Mouse (Mus musculus) liver, embryonic 12.5 days (tissue): ENCODE data around the gene Notum. TPM values are rescaled to one million over a fixed set of nuclear protein-coding genes. Genes with fewer than 3 reads are reported as not detected.
A peak's percentile ranks its signal among the peaks of the same experiment; 100 is the strongest.
"Not testable (repeated sequence)": the region's sequence is repeated elsewhere in the genome, so short reads cannot be mapped to it uniquely, and the experiment has no call there.

Experiments used
- ATAC-seq: fragments of 200-750 bp; cut with Nextera tagmentation; 2 replicates; pipeline ENCODE4 v1.8.0; 2017; ENCODE audit warnings: moderate number of reproducible peaks, mild to moderate bottlenecking, moderate library complexity
- H3K27ac ChIP-seq: fragments of 300-500 bp; sonication (generic); 2 replicates; pipeline ENCODE4 v1.5.1; 2016; ENCODE audit warnings: mild to moderate bottlenecking
- H3K27me3 ChIP-seq: fragments of 300-500 bp; sonication (generic); replicated peaks from 2 replicates; pipeline ENCODE4 v1.6.1; 2016; ENCODE audit warnings: mild to moderate bottlenecking, moderate library complexity
- H3K36me3 ChIP-seq: fragments of 300-500 bp; sonication (generic); 2 replicates; pipeline ENCODE4 v1.6.1; 2016; ENCODE audit warnings: mild to moderate bottlenecking, moderate library complexity
- H3K4me1 ChIP-seq: fragments of 300-500 bp; sonication (generic); 2 replicates; pipeline ENCODE4 v1.6.1; 2016
- H3K4me2 ChIP-seq: fragments of 300-500 bp; sonication (generic); 2 replicates; pipeline ENCODE4 v1.6.1; 2016; ENCODE audit warnings: mild to moderate bottlenecking, moderate library complexity
- H3K4me3 ChIP-seq: fragments of 300-500 bp; sonication (generic); 2 replicates; pipeline ENCODE4 v1.5.1; 2016; ENCODE audit warnings: mild to moderate bottlenecking, moderate library complexity
- H3K9ac ChIP-seq: fragments of 300-500 bp; sonication (generic); 2 replicates; pipeline ENCODE4 v1.6.1; 2016; ENCODE audit warnings: mild to moderate bottlenecking, moderate library complexity
- H3K9me3 ChIP-seq: fragments of 300-500 bp; sonication (generic); replicated peaks from 2 replicates; pipeline ENCODE4 v1.6.1; 2016; ENCODE audit warnings: mild to moderate bottlenecking, moderate library complexity
- WGBS: fragments of 180-500 bp; shearing (Covaris S2); methylation state at CpG from one replicate; pipeline ENCODE4 v1.1.7; 2016; ENCODE audit not compliant: insufficient replicate concordance; 5-methylcytosine and 5-hydroxymethylcytosine counted together
- polyA plus RNA-seq: library from polyadenylated mRNA; unstranded; fragments of >200 nt; fragmentation: Nextera tagmentation; extraction: Ambion mirVana; gene quantifications from 2 replicates; pipeline ENCODE4 v1.2.1, GENCODE M21; 2016

Gene Notum
- polyA plus RNA-seq, 1 experiment from 2014 or later: 0.31 TPM

- 79% methylated on average over 3 of the region's 3 CpGs for WGBS
- Histone ChIP-seq H3K4me2 (no peak overlapping the region), H3K9me3 (no peaks in the 10 kb centered on the region; the same call in 1 of the 2 replicates), H3K4me3 (no peak overlapping the region), H3K27ac (no peak overlapping the region), H3K9ac (no peak overlapping the region), H3K36me3 (peaks cover 73% of the 10 kb centered on the region), H3K4me1 (no peaks in the 10 kb centered on the region), H3K27me3 (no peaks in the 10 kb centered on the region)
- no peak for ATAC-seq
These were observed 32.5 kb upstream of the Notum start for GRCm38 (mm10) chr11:120693461-120693860.

- H3K27me3 ChIP-seq: no peaks in the 10 kb centered on the region
- H3K4me3 ChIP-seq: no peak overlapping the region
- H3K36me3 ChIP-seq: peaks cover 72% of the 10 kb centered on the region
- no peak overlapping the region for H3K4me2 ChIP-seq
- 78% methylated on average over 4 of the region's 4 CpGs for WGBS
- H3K27ac ChIP-seq: no peak overlapping the region
- ATAC-seq: no peak
- no peaks in the 10 kb centered on the region for H3K4me1 ChIP-seq
- H3K9ac ChIP-seq: no peak overlapping the region
- H3K9me3 ChIP-seq: no peaks in the 10 kb centered on the region; the same call in 1 of the 2 replicates
These were observed 31.6 kb upstream of the Notum start for GRCm38 (mm10) chr11:120692471-120693011.

GRCm38 (mm10) chr11:120689365-120689764, 28.4 kb upstream of the Notum start:
- H3K4me2 ChIP-seq: no peak overlapping the region
- ATAC-seq: no peak
- H3K4me3 ChIP-seq: no peak overlapping the region
- H3K9ac ChIP-seq: no peak overlapping the region
- WGBS: 56% methylated on average over 3 of the region's 3 CpGs
- H3K27ac ChIP-seq: no peak overlapping the region
- H3K36me3 ChIP-seq: peaks cover 70% of the 10 kb centered on the region
- peaks cover 5% of the 10 kb centered on the region; the same call in 1 of the 2 replicates for H3K4me1 ChIP-seq
- H3K9me3 ChIP-seq: no peaks in the 10 kb centered on the region
- H3K27me3 ChIP-seq: no peaks in the 10 kb centered on the region

- H3K27me3 ChIP-seq: no peaks in the 10 kb centered on the region
- no peak overlapping the region for H3K4me2 ChIP-seq
- H3K36me3 ChIP-seq: peaks cover 68% of the 10 kb centered on the region
- H3K27ac ChIP-seq: no peak overlapping the region
- H3K4me1 ChIP-seq: peaks cover 5% of the 10 kb centered on the region; the same call in 1 of the 2 replicates
- WGBS: 79% methylated on average over 20 of the region's 20 CpGs
- H3K9ac ChIP-seq: no peak overlapping the region
- ATAC-seq: no peak
- H3K9me3 ChIP-seq: no peaks in the 10 kb centered on the region
- H3K4me3 ChIP-seq: no peak overlapping the region
These were observed 25.8 kb upstream of the Notum start for GRCm38 (mm10) chr11:120686650-120687272.

DNA sequence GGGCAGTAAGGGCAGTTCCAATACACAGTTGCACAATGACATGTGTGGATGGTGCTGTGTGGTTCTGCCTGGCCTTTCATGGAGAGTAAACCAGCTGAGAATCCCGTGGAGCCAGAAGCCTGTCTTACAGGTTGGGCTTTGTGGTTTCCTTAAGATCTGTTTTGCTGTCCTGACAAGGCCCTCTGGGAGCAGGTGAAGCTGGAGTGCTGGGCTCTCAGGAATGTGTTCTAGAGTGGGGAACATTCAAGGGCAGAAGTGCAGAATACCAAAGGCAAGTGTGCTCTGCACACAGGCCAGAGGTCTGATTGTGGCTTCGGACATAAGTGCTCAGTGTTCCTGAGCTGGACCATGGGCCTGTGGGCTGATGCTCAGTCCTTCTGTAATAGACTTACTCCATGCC, 23.7 kb upstream of the Notum start:
- H3K4me2 ChIP-seq: no peak overlapping the region
- no peak overlapping the region for H3K4me3 ChIP-seq
- H3K36me3 ChIP-seq: peaks cover 73% of the 10 kb centered on the region
- H3K27ac ChIP-seq: no peak overlapping the region
- no peaks in the 10 kb centered on the region for H3K9me3 ChIP-seq
- peaks cover 5% of the 10 kb centered on the region; the same call in 1 of the 2 replicates for H3K4me1 ChIP-seq
- H3K9ac ChIP-seq: no peak overlapping the region
- no peak for ATAC-seq
- no peaks in the 10 kb centered on the region for H3K27me3 ChIP-seq
- WGBS: 74% methylated on average over 2 of the region's 2 CpGs

GRCm38 (mm10) chr11:120684086-120684485, 23.1 kb upstream of the Notum start:
- 69% methylated on average over 2 of the region's 2 CpGs for WGBS

DNA sequence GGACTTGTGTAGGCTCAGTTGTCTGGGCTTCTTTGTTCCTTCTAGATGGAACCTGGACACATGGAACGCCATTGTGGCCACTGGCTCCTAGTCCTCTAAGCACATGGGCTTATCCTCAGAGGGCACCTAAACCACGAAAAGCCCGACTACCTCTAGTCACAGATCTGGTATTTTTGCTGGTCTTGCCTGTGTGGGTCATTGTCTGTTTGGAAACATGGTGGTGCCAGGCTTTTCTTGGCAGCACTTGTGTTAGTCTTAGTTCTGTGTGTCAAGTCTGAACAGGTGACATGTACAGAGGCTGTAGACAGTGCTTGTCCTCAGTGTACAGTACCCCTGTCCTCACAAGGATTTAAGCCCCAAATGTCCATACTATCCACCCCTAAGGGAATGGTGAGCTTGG, 22.6 kb upstream of the Notum start:
- no peak overlapping the region for H3K9ac ChIP-seq
- peaks cover 5% of the 10 kb centered on the region; the same call in 1 of the 2 replicates for H3K4me1 ChIP-seq
- H3K36me3 ChIP-seq: peaks cover 73% of the 10 kb centered on the region
- 73% methylated on average over 3 of the region's 3 CpGs for WGBS
- H3K4me2 ChIP-seq: no peak overlapping the region
- no peak for ATAC-seq
- no peaks in the 10 kb centered on the region for H3K27me3 ChIP-seq
- no peak overlapping the region for H3K4me3 ChIP-seq
- no peak overlapping the region for H3K27ac ChIP-seq
- H3K9me3 ChIP-seq: no peaks in the 10 kb centered on the region

More at GRCm38 (mm10) chr11:120684086-120684485, 23.1 kb upstream of the Notum start:
- no peaks in the 10 kb centered on the region for H3K9me3 ChIP-seq
- H3K27me3 ChIP-seq: no peaks in the 10 kb centered on the region
- H3K9ac ChIP-seq: no peak overlapping the region
- ATAC-seq: no peak
- H3K4me2 ChIP-seq: no peak overlapping the region
- H3K4me3 ChIP-seq: no peak overlapping the region
- peaks cover 73% of the 10 kb centered on the region for H3K36me3 ChIP-seq
- peaks cover 5% of the 10 kb centered on the region; the same call in 1 of the 2 replicates for H3K4me1 ChIP-seq
- no peak overlapping the region for H3K27ac ChIP-seq

DNA sequence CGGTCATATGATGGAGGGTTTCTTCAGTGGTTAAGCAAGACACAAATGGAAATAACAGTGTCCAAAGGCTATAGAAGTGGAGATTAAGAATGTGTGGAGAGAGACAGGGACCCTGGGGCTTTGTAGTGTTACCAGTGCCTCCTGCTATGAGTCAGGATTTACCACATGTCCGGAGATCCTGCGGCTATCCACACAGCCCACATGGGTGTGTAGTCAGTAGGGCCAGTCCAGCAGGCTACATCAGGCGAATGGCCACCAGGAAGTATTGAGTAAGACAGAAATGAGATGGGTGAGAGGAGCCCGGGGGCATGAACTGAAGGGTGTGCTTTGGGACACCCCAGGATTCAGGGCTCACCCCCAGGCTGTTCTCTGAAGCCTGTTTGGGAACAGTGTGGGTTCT, 21.7 kb upstream of the Notum start:
- Histone ChIP-seq H3K4me2 (no peak overlapping the region), H3K27me3 (no peaks in the 10 kb centered on the region), H3K4me1 (peaks cover 5% of the 10 kb centered on the region; the same call in 1 of the 2 replicates), H3K9ac (no peak overlapping the region), H3K27ac (no peak overlapping the region), H3K9me3 (no peaks in the 10 kb centered on the region), H3K4me3 (no peak overlapping the region), H3K36me3 (peaks cover 74% of the 10 kb centered on the region)
- ATAC-seq: no peak
- 80% methylated on average over 5 of the region's 5 CpGs for WGBS

GRCm38 (mm10) chr11:120679909-120680308, 18.9 kb upstream of the Notum start:
- H3K36me3 ChIP-seq: peaks cover 57% of the 10 kb centered on the region
- H3K4me2 ChIP-seq: no peak overlapping the region
- no peaks in the 10 kb centered on the region for H3K9me3 ChIP-seq
- ATAC-seq: 0 out of 2 replicates have a peak, but pooled peaks have one; percentile 19
- no peak overlapping the region for H3K9ac ChIP-seq
- WGBS: 68% methylated on average over 3 of the region's 3 CpGs
- H3K27me3 ChIP-seq: no peaks in the 10 kb centered on the region
- no peak overlapping the region for H3K27ac ChIP-seq
- no peak overlapping the region for H3K4me3 ChIP-seq
- peaks cover 18% of the 10 kb centered on the region for H3K4me1 ChIP-seq

- Histone ChIP-seq H3K9ac (no peak overlapping the region), H3K4me3 (no peak overlapping the region), H3K27me3 (no peaks in the 10 kb centered on the region), H3K36me3 (peaks cover 46% of the 10 kb centered on the region), H3K9me3 (no peaks in the 10 kb centered on the region), H3K4me1 (peaks cover 41% of the 10 kb centered on the region), H3K27ac (no peak overlapping the region), H3K4me2 (no peak overlapping the region)
- ATAC-seq: no peak
- WGBS: 77% methylated on average over 4 of the region's 4 CpGs
These were observed 16.0 kb upstream of the Notum start for GRCm38 (mm10) chr11:120676951-120677350.

GRCm38 (mm10) chr11:120675875-120676274, 14.9 kb upstream of the Notum start:
- Histone ChIP-seq H3K36me3 (peaks cover 39% of the 10 kb centered on the region), H3K4me1 (peaks cover 43% of the 10 kb centered on the region)
- H3K9me3 ChIP-seq, H3K4me2 ChIP-seq, H3K4me3 ChIP-seq, H3K9ac ChIP-seq, ATAC-seq, H3K27me3 ChIP-seq, H3K27ac ChIP-seq: not testable (repeated sequence)
- WGBS: 61% methylated on average over 5 of the region's 5 CpGs

GRCm38 (mm10) chr11:120673594-120674122, 12.7 kb upstream of the Notum start:
- 31% methylated on average over 12 of the region's 12 CpGs for WGBS
- peaks cover 43% of the 10 kb centered on the region for H3K4me1 ChIP-seq
- peak overlapping the region; percentile 73 for H3K4me3 ChIP-seq
- peak overlapping the region; percentile 93 for H3K4me2 ChIP-seq
- peak overlapping the region; percentile 79 for H3K9ac ChIP-seq
- H3K36me3 ChIP-seq: peaks cover 17% of the 10 kb centered on the region
- peak; percentile 16; the same call in 1 of the 2 replicates for ATAC-seq
- H3K27me3 ChIP-seq: no peaks in the 10 kb centered on the region
- no peaks in the 10 kb centered on the region for H3K9me3 ChIP-seq
- peak overlapping the region; percentile 90 for H3K27ac ChIP-seq
